Mouse (Mus musculus) gastrocnemius, postnatal 4 days (tissue): ENCODE measurements around the gene Utp18. TPM values are rescaled to one million over a fixed set of nuclear protein-coding genes. Genes with fewer than 3 reads are reported as not detected.
"Not testable (repeated sequence)": the region's sequence is repeated elsewhere in the genome, so short reads cannot be mapped to it uniquely, and the experiment has no call there.

Experiments used
- DNase-seq, 2 experiments: peaks; one replicate each; pipeline ENCODE4 v3.0.0; 2021 to 2022; ENCODE audit warnings: low spot score in 2 of 2, mixed read lengths in 2 of 2
- long read RNA-seq, 2 experiments: library from polyadenylated mRNA; stranded (forward); transcript quantifications; one replicate each; pipeline ENCODE4 v2.0.0; 2021
- total RNA-seq, 2 experiments: library from RNA; stranded (reverse); gene quantifications; 2 replicates each; pipeline ENCODE4 v1.2.3; 2021

Gene Utp18
- total RNA-seq = 10 to 100 TPM; 12.3 to 16.0 TPM
- long read RNA-seq, experiment 1, transcript Utp18-201 (14 exons, 2,613 nt) = major isoform, 25 of 26 reads
- long read RNA-seq, experiment 1, partial matches to known transcripts = 0 of 26 reads
- long read RNA-seq, experiment 1, other reads (novel, unspliced or antisense) = 1 of 26 reads
- long read RNA-seq, experiment 2, transcript Utp18-201 (14 exons, 2,613 nt) = major isoform, 28 of 29 reads
- long read RNA-seq, experiment 2, partial matches to known transcripts = 0 of 29 reads
- long read RNA-seq, experiment 2, other reads (novel, unspliced or antisense) = 1 of 29 reads

- DNase-seq = peak; percentile 98 to 99
Measured at GRCm38 (mm10) chr11:93885572-93886410, at the start of gene Utp18, which contains the start of gene Mbtd1. Gene Utp18 (minus strand): TSS chr11:93885766. Gene Mbtd1 (plus strand): TSS chr11:93885852.

- DNase-seq = no peak
Measured at GRCm38 (mm10) chr11:93929106-93929505, 43.5 kb upstream of the Utp18 start.

GRCm38 (mm10) chr11:93915019-93915418 is 29.5 kb upstream of the Utp18 start:
- DNase-seq = not testable (repeated sequence)

GRCm38 (mm10) chr11:93911603-93912002 is 26.0 kb upstream of the Utp18 start:
- DNase-seq = no peak

- DNase-seq = no peak
Measured at GRCm38 (mm10) chr11:93908829-93909228, 23.3 kb upstream of the Utp18 start.

- DNase-seq = no peak
Measured at GRCm38 (mm10) chr11:93907839-93908238, 22.3 kb upstream of the Utp18 start.

- no peak for DNase-seq
Measured at GRCm38 (mm10) chr11:93906834-93907233, 21.3 kb upstream of the Utp18 start.

- DNase-seq = no peak
Measured at GRCm38 (mm10) chr11:93897732-93898131, 12.2 kb upstream of the Utp18 start.

- no peak for DNase-seq
Measured at GRCm38 (mm10) chr11:93887080-93887447, 1.5 kb upstream of the Utp18 start.

GRCm38 (mm10) chr11:93886411-93887079 is 979 bp upstream of the Utp18 start:
- DNase-seq = peak in 1 of 2 experiments; percentile 27

- peak; percentile 50 to 53 for DNase-seq
Measured at GRCm38 (mm10) chr11:93884901-93885571, 530 bp downstream of the Utp18 start.

GRCm38 (mm10) chr11:93884068-93884467 is 1.5 kb downstream of the Utp18 start:
- DNase-seq = no peak

GRCm38 (mm10) chr11:93862638-93863037 is 22.9 kb downstream of the Utp18 start:
- no peak for DNase-seq

- DNase-seq = no peak
Measured at GRCm38 (mm10) chr11:93862045-93862623, 23.4 kb downstream of the Utp18 start.

- DNase-seq = no peak
Measured at GRCm38 (mm10) chr11:93861193-93861592, 24.4 kb downstream of the Utp18 start.

- no peak for DNase-seq
Measured at GRCm38 (mm10) chr11:93860540-93861172, 24.9 kb downstream of the Utp18 start.

GRCm38 (mm10) chr11:93856284-93856955 is 29.1 kb downstream of the Utp18 start:
- peak; percentile 49 to 72 for DNase-seq

GRCm38 (mm10) chr11:93852546-93852945 is 33.0 kb downstream of the Utp18 start:
- DNase-seq = no peak

GRCm38 (mm10) chr11:93847342-93847741 is 38.2 kb downstream of the Utp18 start:
- no peak for DNase-seq

GRCm38 (mm10) chr11:93835800-93836199 is 49.8 kb downstream of the Utp18 start:
- no peak for DNase-seq
